Mouse (Mus musculus): ENCODE data around the gene Adam8.

DNA sequence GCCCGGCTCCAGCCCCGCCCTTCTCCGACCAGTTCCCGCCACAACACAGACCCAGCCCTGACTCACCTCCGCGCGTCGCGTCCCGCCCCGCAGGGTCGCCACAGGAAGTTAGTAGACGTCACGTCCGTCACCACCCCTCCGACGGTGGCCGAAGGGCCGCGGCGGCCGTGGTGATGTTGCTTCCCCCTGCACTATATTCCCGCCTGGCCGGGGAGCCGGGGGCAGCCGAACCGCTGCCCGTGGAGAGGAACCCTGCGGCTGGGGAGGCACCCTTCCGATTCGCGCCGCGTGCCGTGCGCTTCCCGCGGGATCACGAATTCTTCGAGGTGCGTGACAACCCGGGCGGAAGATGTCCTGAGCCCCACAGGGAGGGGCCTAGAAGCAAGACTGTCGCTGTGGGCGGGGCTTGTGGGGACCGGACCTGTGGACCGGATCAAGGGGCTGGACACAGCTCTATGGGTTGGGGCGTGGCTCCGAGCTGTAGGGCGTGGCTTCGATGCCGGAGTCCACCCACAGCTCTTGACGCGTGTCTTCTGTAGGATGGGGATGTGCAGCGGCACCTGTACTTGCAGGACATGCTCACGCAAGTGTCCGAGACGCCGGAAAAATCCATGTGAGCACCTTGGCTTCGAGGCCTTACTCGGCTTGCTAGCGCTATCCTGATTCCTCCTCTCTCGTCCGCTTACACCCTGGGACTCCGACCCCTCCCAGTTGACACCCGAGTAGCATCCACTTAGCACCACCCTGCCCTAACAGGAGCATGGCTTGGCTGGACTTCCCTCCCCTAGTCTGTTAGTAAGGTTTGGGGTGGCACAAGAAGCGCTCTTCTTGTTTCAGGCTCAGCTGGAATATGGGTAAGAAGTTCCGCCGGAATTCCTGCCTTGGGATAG lies 44.2 kb upstream of the Adam8 start, which contains the start of the genes Zfp511 and Tubgcp2:
- TF ChIP-seq CTCF (IDR thresholded peaks at IDR 0.05) (no peak), EP300 (IDR thresholded peaks at IDR 0.05) (peak; percentile 64)

Measured in lung, postnatal 0 days (tissue).